Mouse (Mus musculus) MEL (cell line): ENCODE results near the gene Sos1.

ENCODE experiments used
- CHD2 ChIP-seq: IDR thresholded peaks from 2 replicates; pipeline ENCODE4 v1.6.1; 2011; ENCODE audit warnings: low read length, improper control_type of control experiment
- CTCF ChIP-seq, 3 experiments: IDR thresholded peaks in 2 of 3; conservative IDR thresholded peaks in 1 of 3; 2 replicates each; pipeline ENCODE4 v1.5.1; 2011 to 2012; ENCODE audit warnings: low read length in 3 of 3, low read depth in 2 of 3, mild to moderate bottlenecking in 2 of 3, improper control_type of control experiment in 1 of 3, inconsistent platforms in 1 of 3, mixed read lengths in 1 of 3, moderate library complexity in 1 of 3; ENCODE audit not compliant: control insufficient read depth in 1 of 3, insufficient read depth in 1 of 3, poor library complexity in 1 of 3, severe bottlenecking in 1 of 3
- E2F4 ChIP-seq: IDR thresholded peaks from 2 replicates; pipeline ENCODE4 v1.6.1; 2011; ENCODE audit warnings: low read depth, low read length, improper control_type of control experiment, borderline replicate concordance
- EP300 ChIP-seq, 2 experiments: IDR thresholded peaks; 2 replicates each; pipeline ENCODE4 v1.6.1; 2011; ENCODE audit warnings: improper control_type of control experiment in 2 of 2, low read length in 2 of 2, low read depth in 1 of 2, mild to moderate bottlenecking in 1 of 2
- GATA1 ChIP-seq: IDR thresholded peaks from 2 replicates; pipeline ENCODE4 v1.6.1; 2011; ENCODE audit warnings: low read depth, low read length, improper control_type of control experiment
- MXI1 ChIP-seq: IDR thresholded peaks from 2 replicates; pipeline ENCODE4 v1.6.1; 2011; ENCODE audit warnings: mild to moderate bottlenecking, low read depth, low read length, improper control_type of control experiment
- POLR2A ChIP-seq, 2 experiments: IDR thresholded peaks; 2 replicates each; pipeline ENCODE4 v1.6.1; 2011 to 2012; ENCODE audit warnings: low read length in 2 of 2, mild to moderate bottlenecking in 2 of 2, control low read depth in 1 of 2, improper control_type of control experiment in 1 of 2, low read depth in 1 of 2, moderate library complexity in 1 of 2; ENCODE audit not compliant: control insufficient read depth in 1 of 2, insufficient read depth in 1 of 2, poor library complexity in 1 of 2
- RCOR1 ChIP-seq: IDR thresholded peaks from 2 replicates; pipeline ENCODE4 v1.6.1; 2012; ENCODE audit warnings: low read depth, mild to moderate bottlenecking, inconsistent platforms, low read length, improper control_type of control experiment
- SIN3A ChIP-seq: IDR thresholded peaks from 2 replicates; pipeline ENCODE4 v1.6.1; 2012; ENCODE audit warnings: low read length, improper control_type of control experiment, inconsistent platforms
- TAL1 ChIP-seq: IDR thresholded peaks from 2 replicates; pipeline ENCODE4 v1.6.1; 2012; ENCODE audit warnings: mild to moderate bottlenecking, inconsistent platforms, low read length, moderate library complexity, mixed read lengths
- TBP ChIP-seq: IDR thresholded peaks from 2 replicates; pipeline ENCODE4 v1.8.0; 2011; ENCODE audit warnings: low read depth, low read length, improper control_type of control experiment
- TCF12 ChIP-seq: IDR thresholded peaks from 2 replicates; pipeline ENCODE4 v1.6.1; 2014; ENCODE audit warnings: low read depth, mild to moderate bottlenecking, inconsistent platforms, low read length, improper control_type of control experiment, moderate library complexity
- USF1 ChIP-seq: IDR thresholded peaks from 2 replicates; pipeline ENCODE4 v1.6.1; 2014; ENCODE audit warnings: low read depth, mild to moderate bottlenecking, inconsistent platforms, low read length, improper control_type of control experiment, moderate library complexity
- ZNF384 ChIP-seq: IDR thresholded peaks from 2 replicates; pipeline ENCODE4 v1.6.1; 2012; ENCODE audit warnings: low read depth, mild to moderate bottlenecking, inconsistent platforms, low read length, improper control_type of control experiment

GRCm38 (mm10) chr17:80520537-80520936 lies 40.3 kb upstream of the Sos1 start:
- no peak for TF ChIP-seq CTCF (IDR thresholded peaks at IDR 0.05 in 2 of 3, conservative IDR thresholded peaks at IDR 0.05 in 1 of 3; ENCODE audit: control insufficient read depth in 1 of 3, insufficient read depth in 1 of 3, low read depth in 2 of 3, low read length in 3 of 3, poor library complexity in 1 of 3, severe bottlenecking in 1 of 3)
- no peak for TF ChIP-seq E2F4
- no peak for TF ChIP-seq ZNF384
- no peak for TF ChIP-seq TBP
- TF ChIP-seq POLR2A (IDR thresholded peaks at IDR 0.05; ENCODE audit: control insufficient read depth in 1 of 2, insufficient read depth in 1 of 2, low read depth in 1 of 2, low read length in 2 of 2, poor library complexity in 1 of 2): no peak
- no peak for TF ChIP-seq EP300 (IDR thresholded peaks at IDR 0.05; ENCODE audit: low read depth in 1 of 2, low read length in 2 of 2)
- TF ChIP-seq GATA1: no peak
- no peak for TF ChIP-seq SIN3A
- no peak for TF ChIP-seq TAL1
- no peak for TF ChIP-seq MXI1
- no peak for TF ChIP-seq TCF12
- TF ChIP-seq CHD2: no peak
- TF ChIP-seq USF1: no peak
- TF ChIP-seq RCOR1: no peak
